Mouse (Mus musculus): ENCODE data around the gene Gm36864. TPM values are rescaled to one million over a fixed set of nuclear protein-coding genes. Genes with fewer than 3 reads are reported as not detected.
A peak's percentile ranks its signal among the peaks of the same experiment; 100 is the strongest.

Gene Gm36864
- total RNA-seq, 2 experiments from 2014 or later, result not detected

GRCm38 (mm10) chr7:44254930-44255329 is 19.0 kb downstream of the Gm36864 start:
- ATAC-seq (ENCODE audit: poor library complexity, severe bottlenecking), result no peak

GRCm38 (mm10) chr7:44257278-44257677 is 21.3 kb downstream of the Gm36864 start, which contains the start of gene Acp4:
TSS of gene Acp4 (minus strand) at chr7:44257378.
- no peak for ATAC-seq (ENCODE audit: poor library complexity, severe bottlenecking)

DNA sequence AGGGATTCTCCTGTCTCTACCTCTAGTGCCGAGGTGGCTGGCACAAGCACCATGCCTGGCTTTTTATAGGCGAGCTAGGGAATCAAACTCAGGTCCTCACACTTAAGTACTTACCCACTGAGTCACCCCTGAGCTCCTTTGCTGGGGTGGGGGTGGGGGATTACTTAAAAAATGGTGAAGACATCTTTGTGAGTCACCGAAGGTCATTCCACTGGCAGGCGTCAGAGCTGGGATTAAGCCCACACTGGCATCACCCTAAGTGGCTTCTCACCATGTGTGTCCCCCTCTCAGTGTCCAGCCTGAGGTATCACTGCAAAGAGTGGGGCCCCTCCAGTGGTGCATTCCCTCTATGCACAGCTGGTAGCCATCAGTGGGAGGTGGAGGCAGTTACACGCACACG is 24.4 kb downstream of the Gm36864 start:
- ATAC-seq (ENCODE audit: poor library complexity, severe bottlenecking), result no peak

GRCm38 (mm10) chr7:44261147-44261546 is 25.2 kb downstream of the Gm36864 start, which contains the start of gene Gm15517:
TSS of gene Gm15517 (plus strand) at chr7:44261447.
- ATAC-seq (ENCODE audit: poor library complexity, severe bottlenecking), result no peak

- peak; percentile 99 for ATAC-seq (ENCODE audit: poor library complexity, severe bottlenecking)
Measured at GRCm38 (mm10) chr7:44262791-44263643, 27.0 kb downstream of the Gm36864 start.

- ATAC-seq (ENCODE audit: poor library complexity, severe bottlenecking), result no peak
Measured at GRCm38 (mm10) chr7:44268117-44268516, 32.1 kb downstream of the Gm36864 start.

DNA sequence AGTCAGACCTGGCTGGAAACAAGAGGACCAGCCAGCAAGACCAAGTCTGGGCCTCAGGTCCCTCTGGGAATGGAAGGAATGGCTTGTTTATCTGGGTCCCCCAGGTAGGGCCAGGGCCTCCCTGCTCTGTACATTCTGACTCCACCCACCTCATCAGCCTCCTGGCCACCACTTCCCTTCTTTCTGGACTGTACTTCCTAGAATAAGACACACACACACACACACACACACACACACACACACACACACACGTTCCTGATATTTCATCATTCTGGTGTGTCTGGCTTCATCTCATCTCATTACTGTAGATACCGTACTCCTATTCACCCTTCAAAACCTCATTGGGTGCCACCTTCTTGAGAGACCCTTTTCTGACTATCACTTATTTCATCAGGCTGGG is 33.4 kb downstream of the Gm36864 start:
- no peak for ATAC-seq (ENCODE audit: poor library complexity, severe bottlenecking)

- 0 out of 2 replicates have a peak, but pooled peaks have one; percentile 49 for ATAC-seq (ENCODE audit: poor library complexity, severe bottlenecking)
Measured at GRCm38 (mm10) chr7:44271309-44271708, 35.3 kb downstream of the Gm36864 start.

GRCm38 (mm10) chr7:44272546-44272945 is 36.6 kb downstream of the Gm36864 start:
- no peak for ATAC-seq (ENCODE audit: poor library complexity, severe bottlenecking)

DNA sequence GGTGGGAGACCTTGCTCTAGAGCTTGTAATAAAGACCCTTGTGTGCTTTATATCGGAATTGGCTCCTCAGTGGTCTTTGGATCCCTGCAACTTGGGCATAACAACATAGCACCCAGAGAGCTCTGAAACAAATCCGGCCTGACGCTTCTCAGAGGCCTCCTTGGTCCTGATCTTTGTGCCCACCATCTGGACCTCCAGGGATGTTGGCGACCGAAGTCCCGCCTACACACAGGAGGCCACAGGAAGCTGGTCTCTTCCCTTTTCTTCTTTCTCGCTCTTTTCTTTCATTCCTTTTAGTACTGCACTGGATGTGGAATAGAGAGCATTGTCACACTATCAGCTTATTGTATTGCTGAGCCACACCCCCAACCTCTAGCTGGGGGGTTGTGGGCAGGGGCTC is 37.5 kb downstream of the Gm36864 start:
- no peak for ATAC-seq (ENCODE audit: poor library complexity, severe bottlenecking)

GRCm38 (mm10) chr7:44274096-44274495 is 38.1 kb downstream of the Gm36864 start:
- ATAC-seq (ENCODE audit: poor library complexity, severe bottlenecking), result no peak

- no peak for ATAC-seq (ENCODE audit: poor library complexity, severe bottlenecking)
Measured at GRCm38 (mm10) chr7:44275546-44275945, 39.6 kb downstream of the Gm36864 start.

DNA sequence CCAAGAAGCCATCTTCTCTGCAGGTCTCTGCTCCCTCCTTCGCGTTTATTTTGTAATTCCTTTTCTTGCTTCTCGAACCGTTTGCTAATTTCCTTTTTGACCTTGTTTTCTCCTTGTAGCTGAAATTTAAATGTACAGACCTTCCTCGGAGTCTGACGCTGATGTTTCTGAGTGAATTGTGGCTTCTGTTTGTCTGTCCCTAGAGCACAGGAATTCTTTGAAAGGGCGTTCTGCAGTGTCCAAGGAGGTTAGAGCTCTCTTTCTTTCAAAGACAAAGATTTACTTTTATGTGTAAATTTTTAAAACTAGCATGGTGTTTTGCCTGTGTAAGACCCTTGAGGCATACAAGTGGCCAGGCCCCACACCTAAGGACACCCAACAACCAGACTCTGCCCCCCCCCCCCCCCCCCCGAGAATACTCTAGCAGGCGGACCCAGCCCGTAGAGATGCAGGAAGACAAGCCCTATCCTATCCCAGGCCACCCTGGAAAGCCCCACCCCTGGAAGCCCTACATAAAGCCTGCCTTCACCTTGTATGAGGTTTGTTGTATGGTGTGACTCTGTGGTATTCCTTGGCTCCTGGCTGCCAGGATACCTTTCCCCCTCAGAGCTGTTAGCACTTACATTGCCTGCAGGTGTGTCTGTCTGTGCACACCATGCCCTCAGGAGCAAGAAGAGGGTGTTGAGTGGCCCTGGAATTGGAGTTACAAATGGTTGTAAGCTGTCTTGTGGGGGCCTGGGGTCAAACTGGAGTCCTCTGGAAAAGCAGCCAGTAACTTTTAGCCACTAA is 40.7 kb downstream of the Gm36864 start:
- ATAC-seq (ENCODE audit: poor library complexity, severe bottlenecking), result no peak

- ATAC-seq (ENCODE audit: poor library complexity, severe bottlenecking), result no peak
Measured at GRCm38 (mm10) chr7:44277250-44277622, 41.3 kb downstream of the Gm36864 start.

GRCm38 (mm10) chr7:44280959-44281358 is 45.0 kb downstream of the Gm36864 start:
- ATAC-seq (ENCODE audit: poor library complexity, severe bottlenecking), result peak; percentile 95

GRCm38 (mm10) chr7:44281586-44281985 is 45.6 kb downstream of the Gm36864 start:
- no peak for ATAC-seq (ENCODE audit: poor library complexity, severe bottlenecking)

- no peak for ATAC-seq (ENCODE audit: poor library complexity, severe bottlenecking)
Measured at GRCm38 (mm10) chr7:44287760-44288159, 51.8 kb downstream of the Gm36864 start.

GRCm38 (mm10) chr7:44290986-44291385 is 55.0 kb downstream of the Gm36864 start:
- ATAC-seq (ENCODE audit: poor library complexity, severe bottlenecking), result no peak

DNA sequence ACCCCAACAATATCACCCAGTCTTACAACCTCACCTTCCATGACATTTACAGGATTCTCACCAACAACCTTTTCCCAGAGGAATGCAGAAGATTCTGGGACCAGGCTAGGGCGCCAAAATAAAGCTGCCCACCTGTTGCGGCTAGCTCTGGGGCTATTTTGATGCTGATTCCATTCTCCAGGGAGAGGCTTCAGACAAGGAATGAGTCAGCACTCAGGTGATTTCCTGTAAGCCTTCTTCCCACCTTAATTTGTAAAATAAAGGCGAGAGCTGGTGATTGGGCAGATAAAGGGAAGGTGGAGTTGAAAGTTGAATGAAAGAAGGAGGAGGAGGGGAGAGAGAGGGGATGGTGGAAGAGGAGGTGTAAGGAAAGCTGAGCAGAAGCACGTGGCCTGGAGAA is 55.4 kb downstream of the Gm36864 start:
- no peak for ATAC-seq (ENCODE audit: poor library complexity, severe bottlenecking)

All from megakaryocyte, adult 5-6 weeks (primary cell).